Mouse (Mus musculus): ENCODE results near the gene Tpt1.
"Not testable (repeated sequence)": the region's sequence is repeated elsewhere in the genome, so short reads cannot be mapped to it uniquely, and the experiment has no call there.

Gene Tpt1

DNA sequence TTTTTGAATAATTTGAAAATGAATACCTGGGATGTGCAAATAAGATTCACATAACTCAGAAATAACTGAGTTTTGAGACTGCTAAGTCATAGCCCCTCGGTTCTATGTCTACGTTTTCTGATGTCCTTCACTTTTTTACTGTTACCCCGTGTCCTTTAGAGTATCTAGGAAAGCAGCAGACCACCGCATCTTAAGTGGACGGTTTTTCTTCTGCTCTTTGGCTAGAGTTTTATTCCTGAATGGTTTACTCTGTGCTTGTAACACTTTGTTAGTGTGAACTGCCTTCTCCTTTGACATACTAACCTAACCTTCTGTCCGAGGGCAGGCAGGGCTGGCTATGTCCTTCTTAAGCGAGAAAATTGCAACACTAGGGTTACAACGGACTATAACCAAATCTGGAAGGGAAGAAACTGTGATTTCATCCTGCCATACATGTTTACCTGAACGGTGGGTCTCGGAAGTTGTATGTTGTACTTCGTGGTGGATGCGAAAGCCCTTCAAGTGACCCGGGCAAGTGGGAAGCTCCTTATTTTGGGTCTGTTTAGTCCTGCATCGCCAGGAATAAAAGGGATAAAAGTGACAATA, 690 bp upstream of the Tpt1 start:
- DNase-seq (ENCODE audit: low spot score in 2 of 2), result no peak

- peak; percentile 77 to 84 for DNase-seq (ENCODE audit: low spot score in 2 of 2)
Observed at GRCm38 (mm10) chr14:75845698-75846115, 814 bp downstream of the Tpt1 start.

DNA sequence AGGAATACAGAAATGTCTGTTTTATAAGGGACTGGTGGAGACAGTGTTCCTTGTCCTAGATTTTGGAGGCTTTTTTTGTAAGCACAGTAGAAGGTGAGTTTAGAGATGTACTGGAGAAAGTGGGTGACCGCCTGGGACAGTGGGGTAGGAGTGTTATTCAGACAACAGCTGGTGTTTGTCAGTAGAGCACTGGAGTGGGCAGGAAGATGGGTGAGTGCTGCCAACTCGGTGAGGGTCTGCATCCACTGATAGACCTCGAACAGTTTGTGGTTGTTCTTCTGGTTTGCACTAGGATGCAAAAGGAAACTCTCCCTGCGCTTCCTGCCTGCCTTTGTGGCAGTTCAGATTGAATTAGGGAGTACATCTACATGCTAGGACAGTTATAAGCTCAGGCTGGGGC, 2.8 kb downstream of the Tpt1 start:
- DNase-seq (ENCODE audit: low spot score in 2 of 2), result no peak

GRCm38 (mm10) chr14:75848482-75848881, 3.6 kb downstream of the Tpt1 start:
- DNase-seq (ENCODE audit: low spot score in 2 of 2), result no peak

DNA sequence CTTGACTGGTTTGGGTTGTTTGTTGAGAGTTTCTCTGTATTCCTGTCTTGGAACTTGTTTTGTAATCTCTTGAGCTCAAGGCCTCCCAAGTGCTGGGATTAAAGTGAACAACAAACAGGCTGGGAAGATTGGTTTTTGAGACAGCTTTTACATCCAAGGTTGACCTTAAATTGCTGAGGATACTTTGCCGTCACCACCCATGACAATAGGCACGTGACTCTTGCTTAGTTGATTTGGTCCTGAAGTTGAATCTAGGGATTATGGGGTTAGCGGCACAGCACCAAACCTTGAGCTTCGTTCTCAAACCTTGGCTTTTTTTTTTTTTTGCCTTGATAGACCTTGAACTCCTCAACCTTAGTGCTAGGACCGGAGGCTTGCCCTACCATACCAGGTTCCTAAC, 4.3 kb downstream of the Tpt1 start:
- no peak for DNase-seq (ENCODE audit: low spot score in 2 of 2)

DNA sequence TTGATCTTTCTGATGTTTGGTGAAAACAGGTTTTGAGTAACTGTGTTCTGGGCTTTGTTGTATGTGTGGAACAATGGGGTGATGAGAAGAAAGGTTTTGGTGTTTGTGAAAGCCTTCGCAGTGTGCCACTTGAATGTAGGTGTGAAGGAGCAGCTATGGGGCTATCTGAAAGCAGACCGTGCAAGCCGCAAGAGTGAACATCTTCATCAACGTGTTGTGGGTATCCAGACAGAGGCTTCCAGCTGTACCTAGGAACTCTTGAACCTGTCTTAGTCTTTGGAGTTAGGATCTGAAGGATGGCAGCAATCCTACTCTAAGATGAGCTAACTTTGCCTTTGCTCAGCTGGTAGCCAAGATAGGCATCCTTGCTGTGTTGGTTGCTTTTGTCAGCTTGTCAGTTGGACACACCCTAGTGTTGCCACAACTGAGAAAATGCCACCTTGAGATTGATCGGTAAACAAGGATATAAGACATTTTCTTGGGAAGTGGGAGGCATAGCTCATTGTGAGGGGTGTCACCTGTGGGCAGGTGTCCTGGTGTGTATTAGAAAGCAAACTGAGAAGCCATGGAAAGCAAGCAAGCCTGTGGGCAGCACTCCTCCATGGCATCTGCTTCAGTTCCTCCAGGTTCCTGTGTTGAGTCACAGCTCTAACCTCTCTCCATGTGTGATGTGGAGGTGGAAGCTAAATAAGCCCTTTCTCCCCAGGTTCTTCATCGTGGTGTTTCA, 5.1 kb downstream of the Tpt1 start:
- DNase-seq (ENCODE audit: low spot score in 2 of 2), result peak; percentile 50 to 55

- DNase-seq (ENCODE audit: low spot score in 2 of 2), result no peak
Observed at GRCm38 (mm10) chr14:75850819-75851218, 5.9 kb downstream of the Tpt1 start.

DNA sequence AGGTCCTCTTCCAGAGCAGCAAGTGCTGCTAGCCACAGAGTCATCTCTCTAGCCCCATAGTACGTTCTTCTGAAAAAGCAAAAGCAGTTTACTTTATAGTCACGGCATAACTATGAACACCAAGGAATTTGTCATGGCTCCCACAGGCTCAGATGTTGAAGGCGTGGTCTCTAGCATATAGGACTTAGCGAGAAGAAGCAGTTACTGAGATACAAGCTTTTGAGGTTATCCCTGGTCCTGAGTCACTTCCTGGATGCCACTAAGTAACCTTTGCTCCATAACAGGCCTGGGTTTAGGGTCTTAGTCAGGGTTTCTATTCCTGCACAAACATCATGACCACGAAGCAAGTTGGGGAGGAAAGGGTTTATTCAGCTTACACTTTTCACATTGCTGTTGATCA, 7.1 kb downstream of the Tpt1 start:
- DNase-seq (ENCODE audit: low spot score in 2 of 2), result no peak

DNA sequence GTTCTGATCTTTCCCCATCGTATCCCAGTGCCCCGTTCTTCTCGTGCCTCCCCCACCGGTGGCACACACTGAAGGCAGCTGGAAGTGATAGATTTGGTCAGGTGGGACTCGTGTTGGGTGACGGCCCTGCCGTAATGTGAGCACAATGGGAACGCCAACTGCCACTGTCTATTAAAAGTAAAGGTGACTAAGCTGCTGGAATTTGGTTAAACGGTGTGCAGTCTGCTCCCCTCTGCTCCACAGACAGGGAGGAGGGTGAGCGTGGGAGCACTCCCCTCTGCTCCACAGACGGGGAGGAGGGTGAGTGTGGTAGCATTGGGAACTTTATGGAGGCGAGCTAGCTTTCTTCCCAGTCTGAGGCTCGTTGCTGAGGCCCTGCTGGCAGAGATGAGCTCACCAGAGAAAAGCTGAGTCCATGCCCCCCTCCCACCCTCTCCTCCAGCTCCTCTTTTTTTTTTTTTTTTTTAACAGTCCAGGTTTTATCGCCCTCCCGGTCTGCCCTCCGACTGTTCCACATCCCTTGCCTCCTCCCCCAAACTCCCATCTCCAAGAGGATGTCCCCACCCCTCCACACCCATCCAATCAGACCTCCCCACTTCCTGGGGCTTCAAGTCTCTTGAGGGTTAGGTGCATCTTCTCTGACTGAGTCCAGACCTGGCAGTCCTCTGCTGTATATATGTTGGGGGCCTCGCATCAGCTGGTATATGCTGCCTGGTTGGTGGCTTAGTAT, 10.5 kb downstream of the Tpt1 start:
- DNase-seq (ENCODE audit: low spot score in 2 of 2), result peak; percentile 32 to 48

GRCm38 (mm10) chr14:75858181-75858580, 13.3 kb downstream of the Tpt1 start:
- no peak for DNase-seq (ENCODE audit: low spot score in 2 of 2)

DNA sequence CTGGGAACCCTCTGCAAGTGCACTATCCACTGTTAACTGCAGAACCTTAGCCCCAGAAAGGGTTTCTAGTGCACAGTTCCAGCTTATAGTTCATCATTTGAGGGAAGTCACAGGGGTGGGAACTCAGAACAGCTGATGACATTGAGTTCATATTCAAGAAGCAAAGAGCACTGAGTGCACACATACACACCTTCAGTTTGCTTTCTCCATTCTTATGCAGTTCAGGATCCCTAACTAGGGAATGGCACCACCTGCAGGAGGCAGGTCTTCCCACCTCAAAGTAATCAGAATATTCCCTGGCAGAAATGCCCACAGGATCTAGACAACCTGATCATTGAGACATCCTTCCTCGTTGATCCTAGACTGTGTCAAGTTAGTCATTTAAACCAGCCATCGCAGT, 14.7 kb downstream of the Tpt1 start:
- no peak for DNase-seq (ENCODE audit: low spot score in 2 of 2)

DNA sequence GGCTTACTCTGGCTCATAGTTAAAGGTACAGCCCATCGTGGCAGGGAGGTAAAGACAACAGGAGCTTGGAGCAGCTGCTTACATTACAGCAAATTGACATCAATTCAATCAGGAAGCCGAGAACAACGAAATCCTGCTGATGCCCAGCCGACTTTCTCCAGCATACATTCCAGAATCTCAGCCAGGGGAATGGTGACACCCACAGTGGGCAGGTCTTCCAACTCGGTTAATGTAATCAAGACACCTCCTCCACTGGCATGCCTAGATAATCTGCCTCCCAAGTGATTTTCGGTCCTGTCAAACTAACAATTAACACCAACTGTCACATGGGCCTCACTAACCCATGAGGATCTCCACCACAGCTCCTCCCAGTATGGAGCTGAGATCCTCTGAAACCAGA, 17.8 kb downstream of the Tpt1 start:
- no peak for DNase-seq (ENCODE audit: low spot score in 2 of 2)

GRCm38 (mm10) chr14:75863549-75864409, 18.9 kb downstream of the Tpt1 start:
- DNase-seq (ENCODE audit: low spot score in 2 of 2), result no peak

DNA sequence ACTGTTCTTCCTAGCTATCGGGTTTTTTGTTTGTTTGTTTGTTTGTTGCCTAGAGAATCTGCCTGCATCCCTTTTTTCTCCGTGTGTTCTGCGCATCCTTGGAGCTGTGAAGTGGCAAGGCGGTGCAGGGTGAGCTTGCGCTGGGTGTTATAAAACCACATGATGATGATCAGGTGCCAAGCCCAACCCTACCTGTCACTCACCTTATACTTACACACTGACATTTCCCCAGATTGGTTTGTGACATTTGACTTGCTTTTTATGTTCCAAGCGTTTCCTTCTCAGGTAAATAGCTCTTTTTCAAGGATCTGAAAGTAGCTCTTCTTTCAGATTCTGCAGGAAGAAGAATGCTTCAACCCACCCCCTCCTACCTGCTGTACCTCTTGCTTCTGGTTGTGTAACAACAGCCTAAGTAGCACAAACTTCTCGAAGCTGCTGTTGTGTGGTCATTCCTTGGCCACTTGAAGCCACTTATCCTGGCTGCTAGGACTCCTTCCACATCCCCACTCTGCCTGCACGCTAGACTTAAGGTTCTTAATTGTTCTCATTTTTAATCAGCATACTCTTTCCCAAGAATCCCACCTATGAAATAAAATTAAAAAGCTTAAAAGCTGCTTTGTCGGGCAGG, 21.9 kb downstream of the Tpt1 start:
- no peak for DNase-seq (ENCODE audit: low spot score in 2 of 2)

GRCm38 (mm10) chr14:75868028-75868427, 23.1 kb downstream of the Tpt1 start:
- not testable (repeated sequence) for DNase-seq (ENCODE audit: low spot score in 2 of 2)

GRCm38 (mm10) chr14:75869769-75870363, 25.0 kb downstream of the Tpt1 start:
- DNase-seq (ENCODE audit: low spot score in 2 of 2), result no peak

GRCm38 (mm10) chr14:75870631-75871030, 25.7 kb downstream of the Tpt1 start:
- DNase-seq (ENCODE audit: low spot score in 2 of 2), result no peak

- no peak for DNase-seq (ENCODE audit: low spot score in 2 of 2)
Observed at GRCm38 (mm10) chr14:75871111-75871510, 26.2 kb downstream of the Tpt1 start.

DNA sequence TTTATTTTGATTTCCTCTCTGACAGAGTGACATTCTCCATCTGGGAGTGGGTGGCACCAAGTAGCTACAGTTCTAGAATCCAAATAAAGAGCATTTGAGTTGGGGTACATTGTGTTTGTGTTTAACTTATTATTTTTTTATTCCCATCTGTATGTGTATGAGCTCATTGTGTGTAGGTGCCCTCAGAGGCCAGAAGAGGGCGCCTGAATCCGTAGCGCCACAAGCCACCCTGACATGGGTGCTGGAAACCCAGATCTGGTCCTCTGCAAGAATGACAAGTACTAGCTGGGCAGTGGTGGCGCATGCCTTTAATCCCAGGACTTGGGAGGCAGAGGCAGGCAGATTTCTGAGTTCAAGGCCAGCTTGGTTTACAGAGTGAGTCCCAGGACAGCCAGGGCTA, 26.9 kb downstream of the Tpt1 start:
- DNase-seq (ENCODE audit: low spot score in 2 of 2), result no peak

- no peak for DNase-seq (ENCODE audit: low spot score in 2 of 2)
Observed at GRCm38 (mm10) chr14:75873612-75874011, 28.7 kb downstream of the Tpt1 start.
